Mouse (Mus musculus) lung, postnatal 0 days (tissue): Measurements from ENCODE around the gene Prrt1.

ENCODE experiments used
- CTCF ChIP-seq: IDR thresholded peaks from 2 replicates; pipeline ENCODE4 v1.5.1; 2016; ENCODE audit warnings: antibody characterized with exemption, mild to moderate bottlenecking
- EP300 ChIP-seq: IDR thresholded peaks from 2 replicates; pipeline ENCODE4 v1.6.1; 2016; ENCODE audit warnings: antibody characterized with exemption, mild to moderate bottlenecking, control low read depth

- TF ChIP-seq EP300 (peak; percentile 27; the same call in 1 of the 2 replicates), CTCF (peak; percentile 54)
Observed at GRCm38 (mm10) chr17:34640778-34641601, 11.7 kb downstream of the Prrt1 start.
